ENCODE assay signal across 23 mouse cellular contexts in genomic region chr7:70274312-70274711, GRCm38 (mm10).
"Had no signal": no experiment of that assay in that cellular context is flagged by ENCODE, and none has a peak within 500 bp of the region (broad histone marks: within the 10 kb centered on the region; RNA-seq: fewer than 3 reads in every experiment).

No protein-coding gene starts in this region.

- H3K36me3 ChIP-seq: heart, embryonic 10.5 days; heart, embryonic 12.5 days; hindbrain, embryonic 13.5 days; hindbrain, embryonic 15.5 days; kidney, embryonic 15.5 days; limb, embryonic 13.5 days had no signal

- H3K9ac ChIP-seq: heart, embryonic 12.5 days; hindbrain, embryonic 13.5 days; hindbrain, embryonic 15.5 days; kidney, embryonic 15.5 days; limb, embryonic 13.5 days had no signal

- H3K4me3 ChIP-seq: gastrocnemius, adult 2 months; heart, embryonic 10.5 days; heart, embryonic 12.5 days; hindbrain, embryonic 13.5 days; hindbrain, embryonic 15.5 days; kidney, embryonic 15.5 days; limb, embryonic 13.5 days had no signal

- H3K4me2 ChIP-seq: heart, embryonic 12.5 days; hindbrain, embryonic 13.5 days; hindbrain, embryonic 15.5 days; kidney, embryonic 15.5 days; limb, embryonic 13.5 days had no signal

- DNase-seq: gastrocnemius, adult 2 months; gastrocnemius, postnatal 10 days; gastrocnemius, postnatal 25 days; heart, adult 18-20 months; heart, postnatal 10 days; kidney, adult 11 months; kidney, adult 2 months; kidney, adult 9 months; kidney, postnatal 14 days; kidney, postnatal 36 days; layer of hippocampus, adult 9-11 months; layer of hippocampus, postnatal 36 days; left cerebral cortex, postnatal 4 days had no signal

- H3K27ac ChIP-seq: gastrocnemius, adult 2 months; heart, embryonic 10.5 days; hindbrain, embryonic 13.5 days; hindbrain, embryonic 15.5 days; hindbrain, postnatal 0 days; kidney, embryonic 15.5 days; kidney, postnatal 0 days; limb, embryonic 13.5 days had no signal

- H3K4me1 ChIP-seq: heart, embryonic 10.5 days; heart, embryonic 12.5 days; hindbrain, embryonic 13.5 days; hindbrain, embryonic 15.5 days; kidney, embryonic 15.5 days; limb, embryonic 13.5 days had no signal

- H3K9me3 ChIP-seq: heart, embryonic 10.5 days; hindbrain, embryonic 13.5 days; hindbrain, embryonic 15.5 days; kidney, embryonic 15.5 days; limb, embryonic 13.5 days had no signal

- ATAC-seq: forebrain, embryonic 16.5 days; hindbrain, postnatal 0 days; intestine, embryonic 16.5 days had no signal
